Mouse (Mus musculus): ENCODE results near the gene Gm20390.
A peak's percentile ranks its signal among the peaks of the same experiment; 100 is the strongest.

Gene Gm20390

GRCm38 (mm10) chr11:93968005-93968847, at the start of gene Gm20390, which contains the start of gene Nme1:
Gene Gm20390, minus strand, starts transcription at chr11:93968293.
Gene Nme1, minus strand, starts transcription at chr11:93968521.
- peak; percentile 98 for DNase-seq (ENCODE audit: low read depth)

- DNase-seq (ENCODE audit: low read depth) = no peak
Measured at GRCm38 (mm10) chr11:94003346-94003745, 35.3 kb upstream of the Gm20390 start.

GRCm38 (mm10) chr11:93999276-93999675, 31.2 kb upstream of the Gm20390 start:
- no peak for DNase-seq (ENCODE audit: low read depth)

- DNase-seq (ENCODE audit: low read depth) = peak; percentile 62
Measured at GRCm38 (mm10) chr11:93997141-93997775, 29.2 kb upstream of the Gm20390 start.

GRCm38 (mm10) chr11:93996306-93997140, 28.4 kb upstream of the Gm20390 start:
- peak; percentile 24 for DNase-seq (ENCODE audit: low read depth)

GRCm38 (mm10) chr11:93995720-93996305, 27.7 kb upstream of the Gm20390 start, which contains the start of gene Spag9:
Gene Spag9, plus strand, starts transcription at chr11:93996091.
- peak; percentile 90 for DNase-seq (ENCODE audit: low read depth)

GRCm38 (mm10) chr11:93995111-93995719, 27.1 kb upstream of the Gm20390 start:
- DNase-seq (ENCODE audit: low read depth) = peak; percentile 86

- no peak for DNase-seq (ENCODE audit: low read depth)
Measured at GRCm38 (mm10) chr11:93994531-93994930, 26.4 kb upstream of the Gm20390 start.

- no peak for DNase-seq (ENCODE audit: low read depth)
Measured at GRCm38 (mm10) chr11:93988328-93989062, 20.4 kb upstream of the Gm20390 start.

GRCm38 (mm10) chr11:93987625-93988327, 19.7 kb upstream of the Gm20390 start:
- DNase-seq (ENCODE audit: low read depth) = no peak

- no peak for DNase-seq (ENCODE audit: low read depth)
Measured at GRCm38 (mm10) chr11:93987026-93987425, 18.9 kb upstream of the Gm20390 start.

GRCm38 (mm10) chr11:93986298-93986697, 18.2 kb upstream of the Gm20390 start:
- DNase-seq (ENCODE audit: low read depth) = no peak

GRCm38 (mm10) chr11:93985265-93985664, 17.2 kb upstream of the Gm20390 start:
- DNase-seq (ENCODE audit: low read depth) = no peak

GRCm38 (mm10) chr11:93984619-93985018, 16.5 kb upstream of the Gm20390 start:
- DNase-seq (ENCODE audit: low read depth) = no peak

- no peak for DNase-seq (ENCODE audit: low read depth)
Measured at GRCm38 (mm10) chr11:93979502-93980049, 11.5 kb upstream of the Gm20390 start.

GRCm38 (mm10) chr11:93972951-93973350, 4.9 kb upstream of the Gm20390 start:
- no peak for DNase-seq (ENCODE audit: low read depth)

GRCm38 (mm10) chr11:93969799-93970198, 1.7 kb upstream of the Gm20390 start:
- DNase-seq (ENCODE audit: low read depth) = no peak

GRCm38 (mm10) chr11:93969171-93969570, 1.1 kb upstream of the Gm20390 start:
- DNase-seq (ENCODE audit: low read depth) = no peak

- DNase-seq (ENCODE audit: low read depth) = no peak
Measured at GRCm38 (mm10) chr11:93968848-93969128, 695 bp upstream of the Gm20390 start.

- no peak for DNase-seq (ENCODE audit: low read depth)
Measured at GRCm38 (mm10) chr11:93967381-93967780, 712 bp downstream of the Gm20390 start.
